Mouse (Mus musculus) hindbrain, embryonic 11.5 days (tissue): ENCODE measurements at regions not wholly inside any gene's neighbourhood (a gene's known extent, or its start where the extent isn't known, plus 50 kb on each side); places are given as distances from the start of the nearest gene placed in this dataset.

ENCODE experiments used
- ATAC-seq: fragments of 200-750 bp; cut with Nextera tagmentation; 2 replicates; pipeline ENCODE4 v1.8.0; 2017; ENCODE audit warnings: mild to moderate bottlenecking, moderate TSS enrichment, moderate library complexity; ENCODE audit not compliant: low FRiP score
- DNase-seq: peaks from one replicate; pipeline ENCODE4 v3.0.0-alpha.2; 2015; ENCODE audit warnings: low spot score
- H3K27ac ChIP-seq: fragments of 300-500 bp; sonication (generic); 2 replicates; pipeline ENCODE4 v1.5.1; 2014; ENCODE audit warnings: mild to moderate bottlenecking, low read depth, low read length
- H3K27me3 ChIP-seq: fragments of 300-500 bp; sonication (generic); 2 replicates; pipeline ENCODE4 v1.6.1; 2014; ENCODE audit warnings: mild to moderate bottlenecking, low read length, moderate library complexity, mixed read lengths; ENCODE audit not compliant: control insufficient read depth, insufficient read depth
- H3K36me3 ChIP-seq: fragments of 300-500 bp; sonication (generic); 2 replicates; pipeline ENCODE4 v1.6.1; 2014; ENCODE audit warnings: mild to moderate bottlenecking, low read length, moderate library complexity, mixed read lengths; ENCODE audit not compliant: control insufficient read depth, insufficient read depth
- H3K4me1 ChIP-seq: fragments of 300-500 bp; sonication (generic); replicated peaks from 2 replicates; pipeline ENCODE4 v1.6.1; 2014; ENCODE audit warnings: low read length, mixed read lengths; ENCODE audit not compliant: control insufficient read depth, insufficient read depth
- H3K4me2 ChIP-seq: fragments of 300-500 bp; sonication (generic); replicated peaks from 2 replicates; pipeline ENCODE4 v1.6.1; 2014; ENCODE audit warnings: mild to moderate bottlenecking, low read depth, low read length
- H3K4me3 ChIP-seq: fragments of 300-500 bp; sonication (generic); 2 replicates; pipeline ENCODE4 v1.5.1; 2014; ENCODE audit warnings: low read depth, low read length
- H3K9ac ChIP-seq: fragments of 300-500 bp; sonication (generic); 2 replicates; pipeline ENCODE4 v1.6.1; 2014; ENCODE audit warnings: low read depth, low read length
- H3K9me3 ChIP-seq: fragments of 300-500 bp; sonication (generic); 2 replicates; pipeline ENCODE4 v1.6.1; 2016; ENCODE audit warnings: low read length; ENCODE audit not compliant: control insufficient read depth
- WGBS: fragments of 180-500 bp; shearing (Covaris S2); extraction: QIAGEN DNeasy Blood & Tissue Kit; methylation state at CpG from one replicate; pipeline ENCODE4 v1.1.7; 2014; 5-methylcytosine and 5-hydroxymethylcytosine counted together

DNA sequence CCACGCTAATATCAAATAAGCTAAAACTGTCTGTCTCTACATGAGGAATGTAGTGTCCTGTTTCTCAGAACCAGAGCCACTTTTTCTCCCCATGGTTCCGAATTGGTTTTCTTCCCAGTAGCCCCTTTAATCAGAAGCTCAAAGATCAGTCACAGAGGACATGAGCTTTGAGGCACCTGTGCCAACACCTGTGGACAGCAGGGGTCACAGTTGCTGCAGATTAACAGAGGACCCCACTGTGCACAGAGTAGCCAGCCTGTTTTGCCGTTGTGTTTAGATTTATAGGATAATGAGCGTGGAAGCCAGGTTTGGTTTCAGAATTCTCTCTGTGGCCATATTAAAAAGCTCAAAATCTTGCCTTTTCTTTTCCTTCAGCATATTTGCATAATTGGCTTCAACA is 380.2 kb downstream of the Ipmk start:
- Histone ChIP-seq H3K4me1 (no peaks in the 10 kb centered on the region), H3K27me3 (no peaks in the 10 kb centered on the region), H3K9ac (no peak overlapping the region), H3K4me3 (no peak overlapping the region), H3K9me3 (no peaks in the 10 kb centered on the region), H3K4me2 (no peak overlapping the region), H3K36me3 (no peaks in the 10 kb centered on the region), H3K27ac (no peak overlapping the region)
- ATAC-seq: no peak
- WGBS: 71% methylated on average over 4 of the region's 4 CpGs
- DNase-seq: no peak

DNA sequence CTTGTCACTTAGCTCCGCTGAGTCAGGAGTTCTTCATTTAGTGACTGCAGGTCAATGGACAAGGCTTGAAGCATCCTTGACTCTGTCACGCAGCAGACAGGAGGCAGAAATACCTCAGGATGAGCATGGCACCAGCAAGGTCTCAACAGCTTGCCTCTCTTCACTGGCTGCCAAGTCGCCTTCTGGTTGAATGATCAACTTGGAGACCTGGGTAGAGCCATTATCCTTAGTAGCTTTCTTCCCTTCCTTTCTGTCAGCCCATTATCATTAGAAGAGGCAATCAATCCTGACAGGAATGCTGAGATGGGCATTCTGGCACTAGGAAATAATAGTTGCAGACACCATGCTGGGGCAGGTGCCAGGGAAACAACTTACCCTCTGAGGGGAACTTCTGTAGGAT is 386.3 kb downstream of the Ipmk start:
- no peaks in the 10 kb centered on the region for H3K27me3 ChIP-seq
- 63% methylated on average over 3 of the region's 3 CpGs for WGBS
- no peak for DNase-seq
- no peak overlapping the region for H3K9ac ChIP-seq
- no peak for ATAC-seq
- H3K36me3 ChIP-seq: no peaks in the 10 kb centered on the region
- no peaks in the 10 kb centered on the region for H3K4me1 ChIP-seq
- H3K4me2 ChIP-seq: no peak overlapping the region
- H3K9me3 ChIP-seq: no peaks in the 10 kb centered on the region
- H3K27ac ChIP-seq: no peak overlapping the region
- H3K4me3 ChIP-seq: no peak overlapping the region

DNA sequence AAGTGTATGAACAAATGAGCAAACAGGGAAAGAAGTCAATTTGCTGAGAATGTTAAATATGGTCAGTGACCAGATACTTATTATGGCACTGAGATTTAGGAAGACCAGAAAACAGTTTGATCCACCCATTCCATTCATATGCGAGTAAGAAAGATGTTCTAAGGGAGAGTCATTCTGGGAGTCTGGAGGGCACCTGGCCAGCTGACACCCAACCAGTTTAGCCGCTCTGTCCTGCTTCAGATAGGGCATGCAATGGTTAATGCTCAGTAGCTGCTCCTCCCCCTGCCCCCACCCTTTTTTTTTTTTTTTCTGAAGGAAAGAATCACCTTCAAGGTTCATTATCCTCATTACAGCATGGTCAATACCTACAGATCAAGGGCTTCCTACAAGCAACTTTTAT is 386.9 kb downstream of the Ipmk start:
- Histone ChIP-seq H3K4me1 (no peaks in the 10 kb centered on the region; the same call in 1 of the 2 replicates), H3K36me3 (no peaks in the 10 kb centered on the region), H3K4me3 (no peak overlapping the region), H3K27ac (no peak overlapping the region), H3K4me2 (no peak overlapping the region), H3K9me3 (no peaks in the 10 kb centered on the region), H3K27me3 (no peaks in the 10 kb centered on the region), H3K9ac (no peak overlapping the region)
- 69% methylated on average over 2 of the region's 2 CpGs for WGBS
- DNase-seq: no peak
- ATAC-seq: no peak

DNA sequence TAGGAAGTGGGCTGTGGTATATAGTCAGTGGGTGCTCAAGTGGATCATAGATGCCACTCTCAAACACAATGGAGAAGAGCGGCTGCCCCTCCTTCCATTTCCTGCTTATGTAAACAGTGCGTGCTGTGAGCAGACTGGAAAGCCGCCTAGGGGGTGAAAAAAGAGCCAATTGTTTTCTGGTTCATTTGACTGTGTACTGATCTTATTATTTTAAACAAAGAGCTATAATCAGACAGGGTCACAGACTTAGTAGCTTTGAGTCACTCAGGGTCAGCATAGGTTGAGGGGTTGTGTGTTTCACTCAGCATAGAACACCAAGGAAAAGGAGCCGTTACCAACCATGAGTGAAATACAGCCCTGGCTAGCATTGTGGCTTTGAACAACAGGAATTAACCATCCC is 390.7 kb downstream of the Ipmk start:
- Histone ChIP-seq H3K4me2 (no peak overlapping the region), H3K36me3 (no peaks in the 10 kb centered on the region), H3K27ac (no peak overlapping the region), H3K4me3 (no peak overlapping the region), H3K9me3 (no peaks in the 10 kb centered on the region), H3K9ac (no peak overlapping the region), H3K27me3 (no peaks in the 10 kb centered on the region), H3K4me1 (no peaks in the 10 kb centered on the region; the same call in 1 of the 2 replicates)
- peak; percentile 35 for DNase-seq
- 9% methylated on average over 4 of the region's 4 CpGs for WGBS
- peak; percentile 82 for ATAC-seq

DNA sequence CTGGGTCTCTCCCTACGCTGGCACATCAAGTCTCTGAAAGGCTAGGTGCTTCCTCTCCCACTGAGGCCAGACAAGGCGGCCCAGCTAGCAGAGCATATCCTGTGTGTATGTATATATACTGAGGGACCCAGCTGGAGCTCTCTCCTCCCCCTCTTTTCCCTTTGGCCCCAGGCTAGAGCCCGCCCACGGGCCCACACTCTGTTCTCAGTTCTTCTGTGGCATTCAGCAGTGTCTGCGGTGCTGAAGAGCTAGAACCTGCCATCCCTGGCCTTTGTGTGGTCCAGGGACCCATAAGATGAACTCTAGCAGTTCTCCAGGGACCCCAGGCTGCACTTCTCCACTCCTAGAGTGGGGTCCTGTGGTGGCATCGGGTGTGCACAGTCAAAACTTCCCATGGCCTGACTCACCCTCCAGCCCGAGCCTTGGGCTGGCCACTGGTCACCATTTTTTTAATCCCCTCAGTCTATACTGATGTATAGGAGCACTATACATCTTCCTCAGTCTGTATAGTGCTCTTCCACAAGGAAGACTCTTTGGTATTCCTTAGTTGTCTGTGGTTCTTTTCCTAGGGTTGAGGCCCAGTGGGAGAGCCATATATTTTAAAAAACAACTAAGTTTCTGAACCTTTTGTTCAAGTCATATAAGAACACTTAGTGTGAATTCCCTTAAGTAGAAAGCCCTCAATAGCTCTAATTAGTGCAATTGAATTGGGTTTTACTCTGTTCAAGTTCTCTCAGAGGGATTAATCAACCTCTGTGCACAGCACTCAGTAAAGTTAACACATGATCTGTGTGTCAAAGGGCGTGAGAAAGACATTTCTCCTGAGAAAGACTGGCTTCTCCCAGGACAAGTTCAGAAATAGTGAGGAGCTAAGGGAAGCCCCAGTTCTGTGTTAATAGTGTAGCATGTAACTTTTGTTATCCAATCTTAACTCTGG is 401.3 kb downstream of the Ipmk start:
- no peak overlapping the region for H3K4me2 ChIP-seq
- no peak overlapping the region for H3K4me3 ChIP-seq
- 79% methylated on average over 8 of the region's 8 CpGs for WGBS
- H3K9me3 ChIP-seq: no peaks in the 10 kb centered on the region
- ATAC-seq: no peak; the same call in 1 of the 2 replicates
- no peaks in the 10 kb centered on the region for H3K4me1 ChIP-seq
- no peaks in the 10 kb centered on the region for H3K27me3 ChIP-seq
- H3K27ac ChIP-seq: no peak overlapping the region
- no peaks in the 10 kb centered on the region for H3K36me3 ChIP-seq
- DNase-seq: no peak
- no peak overlapping the region for H3K9ac ChIP-seq

DNA sequence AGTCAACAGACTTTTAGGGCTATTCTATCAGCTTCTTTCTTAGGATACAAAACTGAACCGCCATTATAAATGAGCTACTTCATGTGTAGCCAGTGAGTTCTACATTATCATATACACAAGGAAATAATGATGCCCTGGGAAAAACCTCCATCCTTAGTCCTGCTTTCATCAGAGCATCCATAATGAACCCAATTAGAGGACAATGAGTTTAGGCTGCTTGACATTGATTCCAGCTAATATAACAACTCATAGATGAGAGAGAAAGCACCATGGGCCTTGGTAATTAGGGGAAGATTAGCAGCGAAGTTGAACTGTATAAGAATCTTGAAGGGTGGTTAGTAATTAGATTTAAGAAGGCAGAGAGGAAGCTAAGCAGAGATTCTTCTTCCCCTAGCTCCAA is 405.7 kb downstream of the Ipmk start:
- DNase-seq: no peak

DNA sequence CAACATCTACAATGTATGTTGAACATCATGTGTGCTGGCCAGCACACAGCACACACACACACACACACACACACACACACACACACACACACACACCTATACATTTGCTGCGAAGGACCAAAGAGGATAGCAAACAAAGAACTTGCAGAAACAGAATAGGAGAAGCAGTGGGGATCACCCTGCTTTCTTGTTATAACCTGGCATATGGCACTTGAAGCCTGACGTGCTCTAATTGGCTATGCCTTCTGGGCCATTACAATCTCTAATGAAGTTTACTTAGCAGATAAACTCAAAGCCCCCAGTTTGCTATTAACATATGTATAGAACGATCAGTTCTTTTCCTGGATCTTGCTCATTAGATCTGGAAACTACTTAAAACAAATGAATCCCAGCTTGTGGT is 407.2 kb downstream of the Ipmk start:
- H3K9me3 ChIP-seq: no peaks in the 10 kb centered on the region
- no peaks in the 10 kb centered on the region for H3K4me1 ChIP-seq
- 85% methylated on average over 3 of the region's 3 CpGs for WGBS
- DNase-seq (no peak), ATAC-seq (no peak)
- no peak overlapping the region for H3K4me3 ChIP-seq
- no peaks in the 10 kb centered on the region for H3K36me3 ChIP-seq
- no peak overlapping the region for H3K9ac ChIP-seq
- H3K4me2 ChIP-seq: no peak overlapping the region
- H3K27ac ChIP-seq: no peak overlapping the region
- H3K27me3 ChIP-seq: no peaks in the 10 kb centered on the region

More for the DNA sequence above, 405.7 kb downstream of the Ipmk start:
- Histone ChIP-seq H3K36me3 (no peaks in the 10 kb centered on the region), H3K27me3 (no peaks in the 10 kb centered on the region), H3K9ac (no peak overlapping the region), H3K9me3 (no peaks in the 10 kb centered on the region), H3K4me2 (no peak overlapping the region), H3K4me3 (no peak overlapping the region), H3K27ac (no peak overlapping the region), H3K4me1 (no peaks in the 10 kb centered on the region)
- ATAC-seq: no peak
- 83% methylated on average over 2 of the region's 2 CpGs for WGBS

DNA sequence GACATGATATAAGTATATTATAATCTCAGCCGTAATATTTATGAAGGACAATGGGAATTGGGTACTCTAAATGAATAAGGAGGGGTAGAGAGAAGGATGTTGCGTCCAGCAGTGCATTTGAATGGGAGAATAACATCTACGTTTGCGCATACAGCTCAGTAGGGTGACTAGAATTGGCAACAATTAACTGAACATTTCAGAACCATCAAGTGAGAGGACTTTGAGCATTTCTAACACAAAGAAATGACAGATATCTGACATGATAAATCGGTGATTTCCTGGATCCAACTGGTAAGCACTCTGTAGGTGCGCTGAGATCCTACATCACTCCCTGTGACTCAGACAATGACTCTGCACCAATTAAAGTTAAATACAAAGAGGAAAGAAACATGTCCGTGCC is 431.3 kb downstream of the Ipmk start:
- no peak for DNase-seq
- no peak for ATAC-seq
- Histone ChIP-seq H3K9me3 (no peaks in the 10 kb centered on the region), H3K9ac (no peak overlapping the region), H3K4me3 (no peak overlapping the region), H3K4me2 (no peak overlapping the region), H3K27me3 (no peaks in the 10 kb centered on the region), H3K36me3 (no peaks in the 10 kb centered on the region), H3K4me1 (no peaks in the 10 kb centered on the region), H3K27ac (no peak overlapping the region)
- WGBS: 92% methylated on average over 7 of the region's 7 CpGs

DNA sequence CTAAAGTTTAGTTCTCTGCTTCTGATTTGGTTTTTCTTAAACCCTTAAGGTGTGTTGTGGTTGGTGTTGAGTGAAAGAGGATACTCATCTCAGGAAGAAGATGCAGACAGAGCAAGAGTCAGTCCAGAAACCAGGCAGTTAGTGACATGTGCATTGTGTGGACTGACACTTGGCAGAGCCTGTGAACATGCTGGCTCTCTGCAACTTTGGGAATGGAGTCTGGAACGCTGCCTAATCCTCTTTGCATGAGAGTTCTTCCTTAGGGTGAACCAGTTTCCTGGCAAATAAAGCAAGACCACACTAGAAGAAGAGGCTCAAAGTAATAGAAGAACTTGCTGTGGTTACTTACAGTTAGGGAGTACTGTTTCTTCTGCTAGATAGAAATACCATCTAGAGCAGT is 441.7 kb downstream of the Ipmk start:
- Histone ChIP-seq H3K9ac (no peak overlapping the region), H3K9me3 (no peaks in the 10 kb centered on the region), H3K4me2 (no peak overlapping the region), H3K36me3 (no peaks in the 10 kb centered on the region), H3K27ac (no peak overlapping the region), H3K4me1 (no peaks in the 10 kb centered on the region), H3K4me3 (no peak overlapping the region), H3K27me3 (no peaks in the 10 kb centered on the region)
- WGBS: 88% methylated on average over 1 of the region's 1 CpGs
- DNase-seq (no peak), ATAC-seq (no peak)
